Mouse (Mus musculus) hindbrain, embryonic 10.5 days (tissue): ENCODE measurements at regions not wholly inside any gene's neighbourhood (a gene's known extent, or its start where the extent isn't known, plus 50 kb on each side); places are given as distances from the start of the nearest gene placed in this dataset.

Experiments
- DNase-seq: peaks from one replicate; pipeline ENCODE4 v3.0.0-alpha.2; 2017; ENCODE audit warnings: low spot score
- H3K27ac ChIP-seq: fragments of 300-500 bp; sonication (generic); 2 replicates; pipeline ENCODE4 v1.5.1; 2016; ENCODE audit warnings: mild to moderate bottlenecking, moderate library complexity
- H3K27me3 ChIP-seq: fragments of 300-500 bp; sonication (generic); 2 replicates; pipeline ENCODE4 v1.6.1; 2016; ENCODE audit warnings: mild to moderate bottlenecking; ENCODE audit not compliant: poor library complexity, insufficient read depth, severe bottlenecking
- H3K36me3 ChIP-seq: fragments of 300-500 bp; sonication (generic); 2 replicates; pipeline ENCODE4 v1.6.1; 2016; ENCODE audit warnings: mild to moderate bottlenecking, moderate library complexity
- H3K4me1 ChIP-seq: fragments of 300-500 bp; sonication (generic); replicated peaks from 2 replicates; pipeline ENCODE4 v1.6.1; 2016; ENCODE audit warnings: mild to moderate bottlenecking
- H3K4me3 ChIP-seq: fragments of 300-500 bp; sonication (generic); 2 replicates; pipeline ENCODE4 v1.5.1; 2016; ENCODE audit warnings: mild to moderate bottlenecking, moderate library complexity
- H3K9me3 ChIP-seq: fragments of 300-500 bp; sonication (generic); 2 replicates; pipeline ENCODE4 v1.6.1; 2016; ENCODE audit warnings: mild to moderate bottlenecking, moderate library complexity
- WGBS: fragments of 180-500 bp; shearing (Covaris S2); methylation state at CpG from one replicate; pipeline ENCODE4 v1.1.7; 2016; 5-methylcytosine and 5-hydroxymethylcytosine counted together

DNA sequence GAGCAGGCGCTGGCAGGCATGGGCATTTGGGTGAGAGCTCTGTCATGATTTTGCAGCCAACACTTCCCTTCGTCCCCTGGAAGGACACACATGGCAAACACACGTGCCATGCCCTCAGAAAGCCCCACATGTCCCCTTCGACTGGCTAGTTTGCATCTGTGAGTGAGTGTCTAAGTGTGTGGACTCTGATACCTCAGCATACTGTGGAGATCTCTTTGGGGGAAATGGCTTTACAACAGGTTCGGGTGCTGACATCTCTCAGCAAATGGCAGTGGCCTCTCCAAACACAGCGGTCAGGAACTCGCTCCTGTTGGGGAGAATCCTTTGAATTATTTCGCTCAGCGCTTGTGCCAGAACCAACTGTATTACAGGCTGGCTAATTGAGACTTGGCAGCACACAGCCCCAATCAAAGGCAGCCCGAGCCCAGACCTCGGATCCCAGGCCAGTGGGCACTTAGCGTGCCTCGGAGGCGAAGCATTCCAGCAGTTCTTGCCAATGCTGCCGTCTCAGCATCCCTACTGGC lies 86.5 kb upstream of the Mki67 start:
- Histone ChIP-seq H3K27me3 (no peaks in the 10 kb centered on the region), H3K4me1 (peaks cover 5% of the 10 kb centered on the region; the same call in 1 of the 2 replicates), H3K4me3 (no peak overlapping the region), H3K27ac (no peak overlapping the region), H3K36me3 (no peaks in the 10 kb centered on the region), H3K9me3 (no peaks in the 10 kb centered on the region)
- DNase-seq: no peak
- WGBS: 89% methylated on average over 15 of the region's 15 CpGs

GRCm38 (mm10) chr7:135804730-135805129 lies 88.6 kb upstream of the Mki67 start:
- Histone ChIP-seq H3K4me3 (no peak overlapping the region), H3K27me3 (no peaks in the 10 kb centered on the region), H3K4me1 (peaks cover 10% of the 10 kb centered on the region), H3K36me3 (no peaks in the 10 kb centered on the region), H3K9me3 (no peaks in the 10 kb centered on the region), H3K27ac (no peak overlapping the region)
- no peak for DNase-seq
- 61% methylated on average over 7 of the region's 7 CpGs for WGBS

- Histone ChIP-seq H3K27ac (no peak overlapping the region), H3K27me3 (no peaks in the 10 kb centered on the region), H3K4me1 (peaks cover 19% of the 10 kb centered on the region), H3K9me3 (no peaks in the 10 kb centered on the region), H3K36me3 (no peaks in the 10 kb centered on the region), H3K4me3 (no peak overlapping the region)
- no peak for DNase-seq
- WGBS: 84% methylated on average over 8 of the region's 8 CpGs
Measured at GRCm38 (mm10) chr7:135806139-135806538, 90.0 kb upstream of the Mki67 start.

- no peak for DNase-seq
- H3K4me1 ChIP-seq: peaks cover 22% of the 10 kb centered on the region
- no peak overlapping the region for H3K27ac ChIP-seq
- H3K36me3 ChIP-seq: no peaks in the 10 kb centered on the region
- 92% methylated on average over 7 of the region's 7 CpGs for WGBS
- no peak overlapping the region for H3K4me3 ChIP-seq
- H3K9me3 ChIP-seq: no peaks in the 10 kb centered on the region
- H3K27me3 ChIP-seq: no peaks in the 10 kb centered on the region
Measured at GRCm38 (mm10) chr7:135806673-135807072, 90.5 kb upstream of the Mki67 start.

GRCm38 (mm10) chr7:135809167-135809566 lies 93.0 kb upstream of the Mki67 start:
- WGBS: 84% methylated on average over 10 of the region's 10 CpGs
- Histone ChIP-seq H3K27ac (no peak overlapping the region), H3K9me3 (no peaks in the 10 kb centered on the region), H3K4me1 (peaks cover 25% of the 10 kb centered on the region), H3K4me3 (no peak overlapping the region), H3K36me3 (no peaks in the 10 kb centered on the region), H3K27me3 (no peaks in the 10 kb centered on the region)
- no peak for DNase-seq

DNA sequence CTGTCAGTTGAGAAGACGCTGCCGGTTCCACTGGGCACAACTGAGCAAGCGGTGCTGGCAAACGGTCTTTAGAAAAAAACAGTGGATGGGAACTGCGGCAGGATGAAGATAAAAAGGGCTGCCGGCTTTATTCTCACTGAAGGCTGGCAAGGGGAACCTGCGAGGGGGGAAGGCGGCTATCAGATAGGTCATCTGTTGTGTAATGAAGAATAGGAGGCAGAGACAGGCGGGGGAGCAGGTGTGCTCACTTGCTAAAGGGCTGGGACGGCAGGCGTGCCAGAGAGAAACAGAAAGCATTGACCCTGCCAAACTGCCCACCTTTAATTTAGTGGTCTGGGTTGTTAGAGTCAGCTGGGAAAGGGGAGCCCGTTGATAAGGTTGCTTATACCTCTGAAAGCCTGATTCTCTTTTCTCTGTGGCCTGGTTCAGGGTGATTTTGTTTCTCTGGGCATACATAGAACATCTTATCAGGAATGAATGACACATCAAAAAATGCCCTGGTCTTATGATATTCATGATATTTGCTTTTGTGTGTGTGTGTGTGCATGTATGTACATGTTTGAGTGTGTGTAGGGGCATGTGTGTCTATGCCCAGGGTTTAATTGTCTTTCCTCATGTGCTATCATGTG lies 93.7 kb upstream of the Mki67 start:
- DNase-seq: no peak

GRCm38 (mm10) chr7:135810971-135811370 lies 94.8 kb upstream of the Mki67 start:
- H3K9me3 ChIP-seq: no peaks in the 10 kb centered on the region
- no peaks in the 10 kb centered on the region for H3K36me3 ChIP-seq
- WGBS: 86% methylated on average over 9 of the region's 9 CpGs
- no peaks in the 10 kb centered on the region for H3K27me3 ChIP-seq
- H3K27ac ChIP-seq: no peak overlapping the region
- no peak for DNase-seq
- H3K4me1 ChIP-seq: peaks cover 23% of the 10 kb centered on the region
- no peak overlapping the region for H3K4me3 ChIP-seq

More for the DNA sequence above, 93.7 kb upstream of the Mki67 start:
- Histone ChIP-seq H3K36me3 (no peaks in the 10 kb centered on the region), H3K4me1 (peaks cover 25% of the 10 kb centered on the region), H3K9me3 (no peaks in the 10 kb centered on the region), H3K27me3 (no peaks in the 10 kb centered on the region), H3K4me3 (no peak overlapping the region), H3K27ac (peak overlapping the region; percentile 29; the same call in 1 of the 2 replicates)
- WGBS: 72% methylated on average over 12 of the region's 12 CpGs

- DNase-seq: no peak
- WGBS: 92% methylated on average over 3 of the region's 3 CpGs
Measured at GRCm38 (mm10) chr7:135813616-135814015, 97.5 kb upstream of the Mki67 start.

GRCm38 (mm10) chr7:135816191-135816590 lies 100.0 kb upstream of the Mki67 start:
- Histone ChIP-seq H3K36me3 (no peaks in the 10 kb centered on the region), H3K4me3 (no peak overlapping the region), H3K27ac (0 out of 2 replicates have a peak overlapping the region, but pooled peaks have one; percentile 35), H3K27me3 (no peaks in the 10 kb centered on the region), H3K9me3 (no peaks in the 10 kb centered on the region), H3K4me1 (peaks cover 6% of the 10 kb centered on the region)
- no peak for DNase-seq
- WGBS: 90% methylated on average over 3 of the region's 3 CpGs

More at GRCm38 (mm10) chr7:135813616-135814015, 97.5 kb upstream of the Mki67 start:
- Histone ChIP-seq H3K27me3 (no peaks in the 10 kb centered on the region), H3K9me3 (no peaks in the 10 kb centered on the region), H3K4me1 (peaks cover 19% of the 10 kb centered on the region), H3K36me3 (no peaks in the 10 kb centered on the region), H3K27ac (no peak overlapping the region), H3K4me3 (no peak overlapping the region)

- no peaks in the 10 kb centered on the region for H3K9me3 ChIP-seq
Measured at GRCm38 (mm10) chr7:135817868-135818267, 101.7 kb upstream of the Mki67 start.

GRCm38 (mm10) chr7:135818298-135818697 lies 102.1 kb upstream of the Mki67 start:
- H3K36me3 ChIP-seq: no peaks in the 10 kb centered on the region
- no peaks in the 10 kb centered on the region for H3K9me3 ChIP-seq
- H3K27me3 ChIP-seq: no peaks in the 10 kb centered on the region
- no peaks in the 10 kb centered on the region for H3K4me1 ChIP-seq
- DNase-seq: no peak
- H3K27ac ChIP-seq: no peak overlapping the region
- 82% methylated on average over 3 of the region's 3 CpGs for WGBS
- no peak overlapping the region for H3K4me3 ChIP-seq

More at GRCm38 (mm10) chr7:135817868-135818267, 101.7 kb upstream of the Mki67 start:
- H3K4me3 ChIP-seq: no peak overlapping the region
- WGBS: 48% methylated on average over 3 of the region's 3 CpGs
- no peaks in the 10 kb centered on the region for H3K27me3 ChIP-seq
- H3K27ac ChIP-seq: no peak overlapping the region
- no peak for DNase-seq
- no peaks in the 10 kb centered on the region for H3K4me1 ChIP-seq
- no peaks in the 10 kb centered on the region for H3K36me3 ChIP-seq

- no peaks in the 10 kb centered on the region for H3K36me3 ChIP-seq
- H3K4me1 ChIP-seq: no peaks in the 10 kb centered on the region
- no peaks in the 10 kb centered on the region for H3K9me3 ChIP-seq
- DNase-seq: no peak
- H3K27me3 ChIP-seq: no peaks in the 10 kb centered on the region
- 75% methylated on average over 6 of the region's 6 CpGs for WGBS
- H3K4me3 ChIP-seq: no peak overlapping the region
- H3K27ac ChIP-seq: no peak overlapping the region
Measured at GRCm38 (mm10) chr7:135823884-135824750, 108.0 kb upstream of the Mki67 start.

DNA sequence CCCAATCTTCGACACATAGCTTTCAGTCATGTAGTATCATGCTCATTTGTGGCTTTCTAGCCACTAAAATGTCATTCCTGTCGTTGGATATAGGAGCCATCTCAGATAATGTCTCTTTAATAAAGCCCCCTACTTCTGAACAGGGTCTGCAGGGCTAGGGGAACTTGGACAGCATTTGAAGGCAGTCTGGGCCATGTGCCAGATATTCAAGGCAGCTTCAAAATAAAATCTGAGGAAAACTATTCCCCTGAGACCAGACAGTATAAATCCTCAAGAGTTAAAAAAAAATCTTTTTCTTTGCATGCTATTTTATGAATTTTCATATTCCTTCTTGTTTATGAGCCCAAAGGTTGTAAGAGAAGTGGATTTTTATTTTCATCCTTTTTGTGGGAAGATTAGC lies 113.1 kb upstream of the Mki67 start:
- Histone ChIP-seq H3K36me3 (no peaks in the 10 kb centered on the region), H3K9me3 (no peaks in the 10 kb centered on the region), H3K27me3 (peaks cover 6% of the 10 kb centered on the region; the same call in 1 of the 2 replicates), H3K27ac (no peak overlapping the region), H3K4me3 (no peak overlapping the region), H3K4me1 (peaks cover 27% of the 10 kb centered on the region; the same call in 1 of the 2 replicates)
- WGBS: 82% methylated on average over 2 of the region's 2 CpGs
- no peak for DNase-seq
